Mouse (Mus musculus) liver, postnatal 0 days (tissue): ENCODE measurements at regions not wholly inside any gene's neighbourhood (a gene's known extent, or its start where the extent isn't known, plus 50 kb on each side); places are given as distances from the start of the nearest gene placed in this dataset.

ENCODE experiments used
- ATAC-seq: fragments of 200-750 bp; cut with Nextera tagmentation; 2 replicates; pipeline ENCODE4 v1.8.0; 2017; ENCODE audit warnings: mild to moderate bottlenecking, moderate library complexity
- DNase-seq: peaks from one replicate; pipeline ENCODE4 v3.0.0-alpha.2; 2016
- H3K27ac ChIP-seq: fragments of 300-500 bp; sonication (generic); 2 replicates; pipeline ENCODE4 v1.5.1; 2014; ENCODE audit warnings: antibody characterized with exemption, moderate library complexity, mild to moderate bottlenecking, low read depth
- H3K27me3 ChIP-seq: fragments of 300-500 bp; sonication (generic); 2 replicates; pipeline ENCODE4 v1.6.1; 2014; ENCODE audit warnings: low read length, control low read depth, mixed read lengths; ENCODE audit not compliant: insufficient read depth
- H3K36me3 ChIP-seq: fragments of 300-500 bp; sonication (generic); replicated peaks from 2 replicates; pipeline ENCODE4 v1.6.1; 2014; ENCODE audit warnings: mild to moderate bottlenecking, control low read depth, low read length, moderate library complexity, mixed read lengths; ENCODE audit not compliant: insufficient read depth
- H3K4me1 ChIP-seq: fragments of 300-500 bp; sonication (generic); 2 replicates; pipeline ENCODE4 v1.6.1; 2014; ENCODE audit warnings: antibody characterized with exemption, mild to moderate bottlenecking, control low read depth; ENCODE audit not compliant: insufficient read depth
- H3K4me2 ChIP-seq: fragments of 300-500 bp; sonication (generic); 2 replicates; pipeline ENCODE4 v1.6.1; 2014; ENCODE audit warnings: low read depth, mild to moderate bottlenecking, low read length, moderate library complexity, mixed read lengths
- H3K4me3 ChIP-seq: fragments of 300-500 bp; sonication (generic); 2 replicates; pipeline ENCODE4 v1.5.1; 2014; ENCODE audit warnings: low read depth, low read length
- H3K9ac ChIP-seq: fragments of 300-500 bp; sonication (generic); replicated peaks from 2 replicates; pipeline ENCODE4 v1.6.1; 2014; ENCODE audit warnings: mild to moderate bottlenecking, moderate library complexity
- H3K9me3 ChIP-seq: fragments of 300-500 bp; sonication (generic); 2 replicates; pipeline ENCODE4 v1.6.1; 2016; ENCODE audit warnings: mild to moderate bottlenecking, control low read depth, low read length, mixed read lengths
- CTCF ChIP-seq: sonication (generic); IDR thresholded peaks from 2 replicates; pipeline ENCODE4 v1.5.1; 2016; ENCODE audit warnings: antibody characterized with exemption, low read depth
- EP300 ChIP-seq: IDR thresholded peaks from 2 replicates; pipeline ENCODE4 v1.6.1; 2016; ENCODE audit warnings: antibody characterized with exemption, low read depth, mild to moderate bottlenecking
- WGBS: fragments of 180-500 bp; shearing (Covaris S2); extraction: QIAGEN DNeasy Blood & Tissue Kit; methylation state at CpG from one replicate; pipeline ENCODE4 v1.1.7; 2014; ENCODE audit not compliant: insufficient replicate concordance; 5-methylcytosine and 5-hydroxymethylcytosine counted together

- WGBS, result 84% methylated on average over 6 of the region's 6 CpGs
- Histone ChIP-seq H3K27ac (no peak overlapping the region), H3K9ac (no peak overlapping the region), H3K4me2 (no peak overlapping the region), H3K4me3 (no peak overlapping the region), H3K4me1 (no peaks in the 10 kb centered on the region), H3K36me3 (no peaks in the 10 kb centered on the region), H3K9me3 (no peaks in the 10 kb centered on the region), H3K27me3 (no peaks in the 10 kb centered on the region)
- ATAC-seq, result no peak
- no peak for DNase-seq
- TF ChIP-seq CTCF (no peak), EP300 (no peak)
These were observed 473.1 kb upstream of the Zmiz1 start for GRCm38 (mm10) chr14:24985806-24986359.

- Histone ChIP-seq H3K27me3 (no peaks in the 10 kb centered on the region), H3K4me3 (no peak overlapping the region), H3K9ac (no peak overlapping the region), H3K4me1 (no peaks in the 10 kb centered on the region), H3K36me3 (no peaks in the 10 kb centered on the region), H3K9me3 (no peaks in the 10 kb centered on the region), H3K27ac (no peak overlapping the region), H3K4me2 (no peak overlapping the region)
- TF ChIP-seq EP300 (no peak), CTCF (no peak)
- no peak for ATAC-seq
- no peak for DNase-seq
- WGBS, result 66% methylated on average over 4 of the region's 4 CpGs
These were observed 472.6 kb upstream of the Zmiz1 start for GRCm38 (mm10) chr14:24986404-24986803.

GRCm38 (mm10) chr14:24993751-24994658 is 465.0 kb upstream of the Zmiz1 start:
- H3K36me3 ChIP-seq, result no peaks in the 10 kb centered on the region
- DNase-seq, result no peak
- no peak overlapping the region for H3K9ac ChIP-seq
- H3K4me3 ChIP-seq, result no peak overlapping the region
- no peaks in the 10 kb centered on the region for H3K27me3 ChIP-seq
- ATAC-seq, result no peak
- WGBS, result 43% methylated on average over 21 of the region's 21 CpGs
- no peaks in the 10 kb centered on the region for H3K4me1 ChIP-seq
- no peak overlapping the region for H3K27ac ChIP-seq
- H3K4me2 ChIP-seq, result no peak overlapping the region
- TF ChIP-seq EP300 (no peak), CTCF (no peak)
- 0 out of 2 replicates have a peak, but pooled peaks cover 3% of the 10 kb centered on the region for H3K9me3 ChIP-seq

GRCm38 (mm10) chr14:24995226-24995625 is 463.8 kb upstream of the Zmiz1 start:
- no peak for TF ChIP-seq CTCF
- TF ChIP-seq EP300, result no peak

GRCm38 (mm10) chr14:24997786-24998509 is 461.0 kb upstream of the Zmiz1 start:
- Histone ChIP-seq H3K36me3 (no peaks in the 10 kb centered on the region), H3K4me3 (no peak overlapping the region), H3K9me3 (no peaks in the 10 kb centered on the region), H3K9ac (no peak overlapping the region), H3K4me1 (no peaks in the 10 kb centered on the region), H3K27ac (no peak overlapping the region), H3K27me3 (no peaks in the 10 kb centered on the region), H3K4me2 (no peak overlapping the region)
- WGBS, result 61% methylated on average over 14 of the region's 14 CpGs
- ATAC-seq (no peak), DNase-seq (no peak)
- TF ChIP-seq EP300 (no peak), CTCF (no peak)

More at GRCm38 (mm10) chr14:24995226-24995625, 463.8 kb upstream of the Zmiz1 start:
- Histone ChIP-seq H3K4me2 (no peak overlapping the region), H3K9ac (no peak overlapping the region), H3K4me1 (no peaks in the 10 kb centered on the region), H3K27me3 (no peaks in the 10 kb centered on the region), H3K9me3 (0 out of 2 replicates have a peak, but pooled peaks cover 3% of the 10 kb centered on the region), H3K27ac (no peak overlapping the region), H3K4me3 (no peak overlapping the region), H3K36me3 (no peaks in the 10 kb centered on the region)
- ATAC-seq (no peak), DNase-seq (no peak)
- WGBS, result 78% methylated on average over 7 of the region's 7 CpGs

GRCm38 (mm10) chr14:24999008-24999572 is 459.9 kb upstream of the Zmiz1 start:
- no peak for ATAC-seq
- Histone ChIP-seq H3K4me3 (no peak overlapping the region), H3K4me2 (no peak overlapping the region), H3K4me1 (no peaks in the 10 kb centered on the region), H3K27ac (no peak overlapping the region), H3K9ac (no peak overlapping the region), H3K27me3 (no peaks in the 10 kb centered on the region), H3K9me3 (no peaks in the 10 kb centered on the region), H3K36me3 (no peaks in the 10 kb centered on the region)
- WGBS, result 57% methylated on average over 3 of the region's 3 CpGs
- no peak for TF ChIP-seq CTCF
- TF ChIP-seq EP300, result no peak
- DNase-seq, result no peak
